Mouse (Mus musculus): ENCODE measurements at regions not wholly inside any gene's neighbourhood (a gene's known extent, or its start where the extent isn't known, plus 50 kb on each side); places are given as distances from the start of the nearest gene placed in this dataset.
A peak's percentile ranks its signal among the peaks of the same experiment; 100 is the strongest.

GRCm38 (mm10) chr3:66480718-66481117 lies 184.1 kb upstream of the Veph1 start:
- H3K4me2 ChIP-seq = no peak overlapping the region
- H3K4me1 ChIP-seq = no peaks in the 10 kb centered on the region
- no peaks in the 10 kb centered on the region for H3K36me3 ChIP-seq (replicated peaks)
- no peaks in the 10 kb centered on the region for H3K9me3 ChIP-seq
- no peak overlapping the region for H3K9ac ChIP-seq
- H3K27ac ChIP-seq = no peak overlapping the region
- H3K27me3 ChIP-seq = peaks cover 15% of the 10 kb centered on the region; the same call in 1 of the 2 replicates
- peak; percentile 49; the same call in 1 of the 2 replicates for ATAC-seq (ENCODE audit: low FRiP score)
- 49% methylated on average over 6 of the region's 6 CpGs for WGBS
- no peak overlapping the region for H3K4me3 ChIP-seq (replicated peaks)

DNA sequence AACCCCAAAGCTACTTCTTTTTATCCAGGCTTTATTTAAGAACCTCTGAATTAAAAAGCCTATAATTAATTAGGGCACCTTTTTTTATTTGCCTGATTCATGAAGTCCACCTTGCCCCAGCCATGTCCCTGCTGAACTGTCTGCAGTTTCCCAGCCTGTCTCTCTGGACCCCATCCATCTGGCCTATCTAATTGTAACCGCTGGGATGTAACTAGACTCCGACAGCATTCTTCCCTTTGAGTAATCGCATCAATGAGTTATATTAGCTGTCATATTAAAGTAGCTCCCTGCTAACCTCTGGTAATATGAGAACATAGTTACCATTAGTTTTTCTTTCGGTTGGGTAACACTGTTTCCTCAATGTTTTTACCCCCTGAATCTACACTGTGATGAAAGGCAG lies 182.6 kb upstream of the Veph1 start:
- Histone ChIP-seq H3K4me2 (no peak overlapping the region), H3K9ac (no peak overlapping the region), H3K27me3 (peaks cover 5% of the 10 kb centered on the region; the same call in 1 of the 2 replicates), H3K4me1 (no peaks in the 10 kb centered on the region), H3K4me3 (replicated peaks) (no peak overlapping the region), H3K36me3 (replicated peaks) (no peaks in the 10 kb centered on the region), H3K9me3 (no peaks in the 10 kb centered on the region), H3K27ac (no peak overlapping the region)
- WGBS = 60% methylated on average over 4 of the region's 4 CpGs
- no peak for ATAC-seq (ENCODE audit: low FRiP score)

- Histone ChIP-seq H3K9ac (no peak overlapping the region), H3K4me3 (replicated peaks) (no peak overlapping the region), H3K36me3 (replicated peaks) (no peaks in the 10 kb centered on the region), H3K9me3 (no peaks in the 10 kb centered on the region), H3K27ac (no peak overlapping the region), H3K27me3 (no peaks in the 10 kb centered on the region), H3K4me1 (no peaks in the 10 kb centered on the region), H3K4me2 (no peak overlapping the region)
- ATAC-seq (ENCODE audit: low FRiP score) = no peak
- WGBS = 81% methylated on average over 5 of the region's 5 CpGs
These were observed 169.7 kb upstream of the Veph1 start for GRCm38 (mm10) chr3:66466321-66466720.

DNA sequence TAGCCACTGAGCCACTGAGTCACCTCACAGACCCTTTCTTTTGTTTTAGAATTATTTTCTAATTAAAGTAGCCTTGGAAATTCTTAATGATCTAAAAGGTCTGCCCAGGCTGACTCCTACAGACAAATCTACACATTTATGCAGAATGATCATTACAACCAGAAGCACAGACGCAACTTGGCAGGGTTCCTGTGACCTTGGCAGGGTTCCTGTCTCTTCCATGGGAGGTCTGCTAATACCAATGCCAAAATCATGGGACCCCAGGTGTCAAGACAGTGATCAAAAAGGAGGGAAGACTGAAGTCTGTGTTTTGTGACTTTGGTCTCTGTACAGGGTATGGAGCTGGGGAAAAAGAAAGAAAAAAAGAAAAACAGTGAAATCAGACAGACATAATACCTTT lies 168.7 kb upstream of the Veph1 start:
- H3K36me3 ChIP-seq (replicated peaks) = no peaks in the 10 kb centered on the region
- H3K4me1 ChIP-seq = no peaks in the 10 kb centered on the region
- H3K4me2 ChIP-seq = no peak overlapping the region
- H3K9ac ChIP-seq = no peak overlapping the region
- no peak for ATAC-seq (ENCODE audit: low FRiP score)
- H3K27ac ChIP-seq = no peak overlapping the region
- H3K4me3 ChIP-seq (replicated peaks) = no peak overlapping the region
- 85% methylated on average over 1 of the region's 1 CpGs for WGBS
- no peaks in the 10 kb centered on the region for H3K9me3 ChIP-seq
- no peaks in the 10 kb centered on the region for H3K27me3 ChIP-seq

DNA sequence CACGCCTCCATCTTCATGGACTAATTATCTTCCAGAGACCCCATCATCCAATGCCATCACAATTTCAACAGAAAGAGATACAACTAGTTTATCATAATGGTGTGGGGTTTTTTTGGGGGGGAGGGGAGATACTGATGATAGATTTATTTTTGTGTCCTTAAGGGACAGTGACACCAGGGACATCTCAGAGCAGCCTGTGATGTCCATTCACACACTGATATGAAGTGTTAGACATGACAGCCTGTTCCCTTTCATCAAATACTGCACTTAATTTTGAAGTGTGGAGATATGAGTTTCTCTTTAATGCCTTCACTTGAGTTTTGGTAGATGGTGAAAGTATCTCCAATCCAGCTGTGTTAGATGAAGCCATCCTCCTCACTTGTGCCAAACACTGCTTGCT lies 165.7 kb upstream of the Veph1 start:
- H3K9me3 ChIP-seq = no peaks in the 10 kb centered on the region

DNA sequence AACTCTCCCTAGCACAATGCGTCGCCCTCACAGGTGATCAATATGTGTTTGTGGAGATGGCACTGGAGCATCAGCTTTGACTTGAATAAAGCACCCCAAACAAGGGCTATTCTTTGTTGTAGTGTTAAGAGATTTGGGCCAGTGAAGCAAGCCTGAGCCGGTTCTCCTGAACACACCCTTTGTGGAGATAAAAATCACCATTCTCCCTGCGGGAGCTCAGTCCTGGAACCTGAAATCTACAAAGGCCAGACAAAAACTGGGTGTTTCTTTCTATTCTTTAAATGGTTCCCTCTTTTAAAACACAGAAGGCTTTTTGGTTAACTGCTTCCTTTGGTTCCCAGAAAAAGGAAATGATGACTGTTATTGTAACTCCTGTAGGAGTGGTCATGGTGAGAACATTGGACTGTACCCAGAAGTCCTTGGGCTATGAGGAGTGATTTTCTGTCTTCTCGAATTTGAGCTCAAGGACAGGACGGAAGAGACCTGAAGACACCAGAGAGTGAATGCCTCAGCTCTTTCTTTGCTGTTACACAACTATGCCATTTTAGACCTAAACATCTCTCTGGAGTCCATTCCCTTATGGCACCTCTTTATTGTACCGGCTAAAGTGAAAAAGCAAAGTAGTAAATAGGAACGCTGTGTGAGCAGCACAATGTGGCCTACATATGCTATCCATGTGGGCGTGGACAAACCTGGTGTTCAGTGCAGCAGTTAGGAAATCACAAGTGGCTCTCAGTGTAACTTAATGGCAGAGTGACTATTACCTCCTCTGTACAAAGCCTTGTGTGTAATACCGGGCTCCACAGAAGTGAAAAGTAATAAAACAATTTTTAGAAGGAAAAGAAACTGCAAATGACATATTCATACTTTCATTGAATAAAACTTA lies 149.9 kb upstream of the Veph1 start:
- Histone ChIP-seq H3K4me2 (no peak overlapping the region), H3K4me1 (no peaks in the 10 kb centered on the region), H3K9ac (no peak overlapping the region), H3K27ac (no peak overlapping the region), H3K9me3 (no peaks in the 10 kb centered on the region), H3K4me3 (replicated peaks) (no peak overlapping the region), H3K27me3 (no peaks in the 10 kb centered on the region), H3K36me3 (replicated peaks) (no peaks in the 10 kb centered on the region)
- WGBS = 84% methylated on average over 10 of the region's 10 CpGs
- no peak for ATAC-seq (ENCODE audit: low FRiP score)

More for the DNA sequence above, 165.7 kb upstream of the Veph1 start:
- no peaks in the 10 kb centered on the region for H3K27me3 ChIP-seq
- no peak overlapping the region for H3K27ac ChIP-seq
- 95% methylated on average over 1 of the region's 1 CpGs for WGBS
- no peak overlapping the region for H3K9ac ChIP-seq
- no peak overlapping the region for H3K4me2 ChIP-seq
- ATAC-seq (ENCODE audit: low FRiP score) = no peak
- no peak overlapping the region for H3K4me3 ChIP-seq (replicated peaks)
- H3K36me3 ChIP-seq (replicated peaks) = no peaks in the 10 kb centered on the region
- no peaks in the 10 kb centered on the region for H3K4me1 ChIP-seq

- no peak overlapping the region for H3K27ac ChIP-seq
- no peaks in the 10 kb centered on the region for H3K36me3 ChIP-seq (replicated peaks)
- no peaks in the 10 kb centered on the region for H3K9me3 ChIP-seq
- H3K27me3 ChIP-seq = no peaks in the 10 kb centered on the region
- H3K4me2 ChIP-seq = no peak overlapping the region
- H3K4me3 ChIP-seq (replicated peaks) = no peak overlapping the region
- no peak for ATAC-seq (ENCODE audit: low FRiP score)
- H3K9ac ChIP-seq = no peak overlapping the region
- H3K4me1 ChIP-seq = no peaks in the 10 kb centered on the region
These were observed 136.6 kb upstream of the Veph1 start for GRCm38 (mm10) chr3:66433216-66433615.

- no peaks in the 10 kb centered on the region for H3K27me3 ChIP-seq
- H3K9me3 ChIP-seq = no peaks in the 10 kb centered on the region
- H3K4me2 ChIP-seq = no peak overlapping the region
- no peak overlapping the region for H3K9ac ChIP-seq
- no peak for ATAC-seq (ENCODE audit: low FRiP score)
- H3K4me3 ChIP-seq (replicated peaks) = no peak overlapping the region
- no peak overlapping the region for H3K27ac ChIP-seq
- no peaks in the 10 kb centered on the region for H3K4me1 ChIP-seq
- H3K36me3 ChIP-seq (replicated peaks) = no peaks in the 10 kb centered on the region
- 91% methylated on average over 3 of the region's 3 CpGs for WGBS
These were observed 133.6 kb upstream of the Veph1 start for GRCm38 (mm10) chr3:66430187-66430586.

DNA sequence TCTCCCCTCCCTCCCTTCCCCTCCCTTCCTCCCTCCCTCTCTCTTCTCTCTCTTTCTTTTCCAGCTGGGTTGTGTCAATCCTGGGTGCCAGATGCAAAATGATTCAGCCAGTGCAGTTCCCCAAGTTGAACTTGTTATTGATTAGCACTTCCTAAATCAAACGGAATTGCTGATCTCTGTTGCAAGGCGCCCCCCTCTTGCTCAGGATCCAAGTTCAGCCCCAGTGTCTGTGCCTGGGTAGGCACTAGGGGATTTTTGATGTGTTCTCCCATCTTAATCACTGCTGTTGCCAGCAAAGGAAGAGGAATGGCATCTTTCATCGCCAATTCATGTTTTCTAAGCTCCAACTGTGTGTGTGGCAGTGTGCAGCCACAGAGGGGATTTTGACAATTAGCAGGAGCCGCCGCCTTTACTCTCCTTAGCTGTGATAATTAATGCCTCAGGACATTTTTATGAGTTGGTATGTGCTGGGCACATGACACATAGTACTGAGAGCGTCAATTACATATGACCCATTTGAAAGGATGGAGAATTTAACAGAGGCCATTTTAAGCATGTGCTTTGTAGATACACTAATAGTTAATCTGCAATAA lies 125.9 kb upstream of the Veph1 start:
- 45% methylated on average over 6 of the region's 6 CpGs for WGBS
- H3K4me1 ChIP-seq = peaks cover 6% of the 10 kb centered on the region; the same call in 1 of the 2 replicates
- ATAC-seq (ENCODE audit: low FRiP score) = peak; percentile 41; the same call in 1 of the 2 replicates

DNA sequence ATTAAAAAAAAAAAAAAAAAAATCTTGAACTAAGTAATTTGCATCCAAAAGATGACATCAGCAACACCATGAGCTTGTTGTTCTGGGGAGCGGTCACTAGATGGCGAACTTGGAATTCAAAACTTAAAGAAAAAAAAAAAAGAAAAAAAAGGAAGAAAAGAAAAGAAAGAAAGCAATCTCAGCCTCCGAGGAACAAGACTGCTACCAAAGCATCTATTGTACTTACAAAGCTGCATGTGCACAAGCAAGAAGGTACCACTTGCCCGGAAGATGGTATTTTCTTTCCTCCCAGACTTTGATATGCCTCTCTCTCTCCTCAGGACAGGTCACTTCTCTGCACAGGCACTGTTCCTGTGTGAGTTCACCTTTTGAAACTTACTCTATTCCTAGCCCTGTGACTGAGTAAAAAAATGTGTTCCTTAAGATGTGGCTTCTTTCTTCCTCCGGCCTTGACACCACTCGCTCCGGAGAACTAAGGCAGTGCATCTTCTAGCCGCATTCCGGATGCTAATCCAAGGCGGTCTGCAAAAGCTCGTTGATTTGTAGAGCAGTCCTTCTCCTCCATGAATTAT lies 114.2 kb upstream of the Veph1 start:
- peak overlapping the region; percentile 38; the same call in 1 of the 2 replicates for H3K9ac ChIP-seq
- peak overlapping the region; percentile 51 for H3K4me2 ChIP-seq
- H3K9me3 ChIP-seq = no peaks in the 10 kb centered on the region
- no peak overlapping the region for H3K4me3 ChIP-seq (replicated peaks)
- peaks cover 41% of the 10 kb centered on the region for H3K27me3 ChIP-seq
- ATAC-seq (ENCODE audit: low FRiP score) = peak; percentile 48; the same call in 1 of the 2 replicates
- H3K4me1 ChIP-seq = peaks cover 4% of the 10 kb centered on the region; the same call in 1 of the 2 replicates
- WGBS = 26% methylated on average over 11 of the region's 11 CpGs
- no peaks in the 10 kb centered on the region for H3K36me3 ChIP-seq (replicated peaks)
- H3K27ac ChIP-seq = no peak overlapping the region

More for the DNA sequence above, 125.9 kb upstream of the Veph1 start:
- no peaks in the 10 kb centered on the region for H3K36me3 ChIP-seq (replicated peaks)
- no peak overlapping the region for H3K4me3 ChIP-seq (replicated peaks)
- H3K9me3 ChIP-seq = no peaks in the 10 kb centered on the region
- H3K4me2 ChIP-seq = no peak overlapping the region
- H3K27ac ChIP-seq = no peak overlapping the region
- no peak overlapping the region for H3K9ac ChIP-seq
- H3K27me3 ChIP-seq = no peaks in the 10 kb centered on the region

DNA sequence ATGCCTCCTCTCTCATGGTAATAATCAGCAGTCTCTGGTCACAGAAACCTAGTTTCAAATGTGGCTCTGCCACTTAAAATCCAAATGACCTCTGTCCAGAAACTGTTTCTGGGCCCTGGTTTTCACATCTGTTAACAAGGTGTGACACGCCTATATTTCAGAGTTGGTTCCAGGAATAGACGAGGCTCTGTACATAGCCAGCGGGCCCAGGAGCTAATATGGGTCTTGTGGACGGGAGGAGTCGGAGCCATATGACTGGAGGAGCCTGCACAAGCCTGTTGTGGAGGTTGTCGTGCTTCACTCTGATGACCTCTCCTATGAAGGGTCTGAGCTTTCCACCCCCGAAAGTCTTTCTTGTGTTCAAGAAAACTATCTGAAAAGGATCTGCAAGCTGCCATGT lies 112.2 kb upstream of the Veph1 start:
- Histone ChIP-seq H3K4me2 (no peak overlapping the region), H3K27ac (no peak overlapping the region), H3K27me3 (peaks cover 35% of the 10 kb centered on the region), H3K4me3 (replicated peaks) (no peak overlapping the region), H3K9ac (no peak overlapping the region), H3K36me3 (replicated peaks) (no peaks in the 10 kb centered on the region), H3K9me3 (no peaks in the 10 kb centered on the region), H3K4me1 (peaks cover 4% of the 10 kb centered on the region; the same call in 1 of the 2 replicates)
- no peak for ATAC-seq (ENCODE audit: low FRiP score)
- WGBS = 84% methylated on average over 7 of the region's 7 CpGs

DNA sequence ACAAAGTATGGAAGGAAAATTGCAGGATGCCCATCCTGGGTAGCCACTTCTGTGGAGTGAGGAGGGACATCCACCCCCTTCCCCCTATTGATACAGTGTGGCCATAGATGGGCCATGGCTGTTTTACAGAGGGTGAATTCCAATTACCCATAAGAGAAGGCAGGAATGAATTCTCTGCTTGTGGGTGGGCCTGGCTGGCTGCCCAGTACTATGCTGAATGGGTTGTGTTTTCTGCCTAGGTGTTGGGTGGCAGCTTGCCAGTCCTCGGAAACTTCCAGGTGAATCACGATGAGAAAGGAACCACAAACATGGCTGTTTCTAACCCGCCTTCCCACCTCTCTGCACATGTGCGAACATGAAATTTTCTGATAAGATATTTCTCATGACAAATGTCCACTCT lies 109.0 kb upstream of the Veph1 start:
- no peak for ATAC-seq (ENCODE audit: low FRiP score)
- 83% methylated on average over 4 of the region's 4 CpGs for WGBS
- no peak overlapping the region for H3K4me2 ChIP-seq
- no peaks in the 10 kb centered on the region for H3K9me3 ChIP-seq
- H3K27ac ChIP-seq = no peak overlapping the region
- no peak overlapping the region for H3K4me3 ChIP-seq (replicated peaks)
- no peak overlapping the region for H3K9ac ChIP-seq
- H3K27me3 ChIP-seq = peaks cover 29% of the 10 kb centered on the region
- no peaks in the 10 kb centered on the region for H3K4me1 ChIP-seq
- H3K36me3 ChIP-seq (replicated peaks) = no peaks in the 10 kb centered on the region

Measured in forebrain, embryonic 12.5 days (tissue).